Comparison of ENCODE assay signal across 16 mouse cellular contexts in genomic region chr16:23181487-23181886, GRCm38 (mm10). TPM values are rescaled to one million over a fixed set of nuclear protein-coding genes. Genes with fewer than 3 reads are reported as not detected.
DNase-seq lines count a peak whose midpoint lies in the region; TF ChIP-seq lines count a peak whose summit lies in the region.
"Had no signal": no experiment of that assay in that cellular context is flagged by ENCODE, and none has a peak within 500 bp of the region (broad histone marks: within the 10 kb centered on the region; RNA-seq: fewer than 3 reads in every experiment).

No protein-coding gene starts in this region.

- no peak for TF ChIP-seq POLR2A in bone marrow, adult 2 months (IDR thresholded peaks at IDR 0.05; ENCODE audit: borderline replicate concordance, control insufficient read depth, low read depth, low read length)

- peak overlapping the region; percentile 74; the same call in 1 of the 2 replicates for H3K27ac ChIP-seq in bone marrow, adult 2 months (ENCODE audit: control insufficient read depth, insufficient read depth, low read depth, low read length, poor library complexity)
- H3K27ac ChIP-seq: hindbrain, embryonic 15.5 days; kidney, postnatal 0 days; midbrain, embryonic 13.5 days; neural tube, embryonic 15.5 days had no signal

- H3K36me3 ChIP-seq in megakaryocyte, embryonic 14.5 days (replicated peaks; ENCODE audit: low read length), result no peaks in the 10 kb centered on the region
- H3K36me3 ChIP-seq: hindbrain, embryonic 15.5 days; midbrain, embryonic 13.5 days; neural tube, embryonic 15.5 days had no signal

- peaks cover 13% of the 10 kb centered on the region for H3K27me3 ChIP-seq in megakaryocyte, embryonic 14.5 days (replicated peaks)
- H3K27me3 ChIP-seq: hindbrain, embryonic 15.5 days; midbrain, embryonic 13.5 days; neural tube, embryonic 15.5 days had no signal

- H3K4me3 ChIP-seq in bone marrow, adult 2 months (replicated peaks; ENCODE audit: control insufficient read depth, low read depth, low read length), result no peak overlapping the region
- peak overlapping the region; percentile 59 for H3K4me3 ChIP-seq in megakaryocyte, embryonic 14.5 days (replicated peaks)
- H3K4me3 ChIP-seq: hindbrain, embryonic 15.5 days; midbrain, embryonic 13.5 days; neural tube, embryonic 15.5 days had no signal

- peaks cover 5% of the 10 kb centered on the region for H3K4me1 ChIP-seq in bone marrow, adult 2 months (ENCODE audit: control insufficient read depth, insufficient read depth, low read length)
- peaks cover 21% of the 10 kb centered on the region for H3K4me1 ChIP-seq in megakaryocyte, embryonic 14.5 days
- H3K4me1 ChIP-seq: hindbrain, embryonic 15.5 days; midbrain, embryonic 13.5 days; neural tube, embryonic 15.5 days had no signal

- WGBS in bone marrow, adult 2 months, result 3% methylated on average over 3 of the region's 3 CpGs

- peak; percentile 54 for DNase-seq in spleen, postnatal 36 days (ENCODE audit: low spot score in 2 of 2)
- DNase-seq in spleen, postnatal 4 days (ENCODE audit: low spot score in 2 of 2), result no peak
- DNase-seq in thymus, postnatal 36 days, result peak; percentile 27 to 53
- no peak for DNase-seq in lung, adult 18-20 months
- DNase-seq in cerebellum, postnatal 14 days, result no peak
- DNase-seq: cerebellum, adult 9-10 months; lung, embryonic 14.5 days; right cerebral cortex, adult 18-20 months had no signal

- no peaks in the 10 kb centered on the region; the same call in 1 of the 2 replicates for H3K9me3 ChIP-seq in megakaryocyte, embryonic 14.5 days
- H3K9me3 ChIP-seq: hindbrain, embryonic 15.5 days; midbrain, embryonic 13.5 days; neural tube, embryonic 15.5 days had no signal

- no peak for TF ChIP-seq CTCF in bone marrow, adult 2 months (IDR thresholded peaks at IDR 0.05; ENCODE audit: control insufficient read depth, insufficient read depth, low read length)

RNA-seq across cellular contexts. Expression of gene Adipoq, which starts 35.2 kb away (rescaled TPM):
- polyA plus RNA-seq in bone marrow, adult 2 months (2011; ENCODE audit: insufficient read depth, insufficient read length, low replicate concordance, missing spikeins), result 32.3 and 39.5 TPM in 2 replicates
- not detected in 2 replicates for polyA plus RNA-seq in megakaryocyte, embryonic 14.5 days (2012; ENCODE audit: insufficient read depth, low replicate concordance)
- polyA plus RNA-seq: embryonic facial prominence, embryonic 11.5 days; hindbrain, embryonic 15.5 days; limb, embryonic 11.5 days; lung, embryonic 14.5 days had no signal

RNA-seq across cellular contexts. Expression of gene St6gal1, which starts 43.1 kb away (rescaled TPM):
- polyA plus RNA-seq in bone marrow, adult 2 months (2011; ENCODE audit: insufficient read depth, insufficient read length, low replicate concordance, missing spikeins), result 3.6 and 8.7 TPM in 2 replicates
- not detected in 2 replicates for polyA plus RNA-seq in megakaryocyte, embryonic 14.5 days (2012; ENCODE audit: insufficient read depth, low replicate concordance)

RNA-seq across cellular contexts. Expression of gene Rfc4, which starts 54.0 kb away (rescaled TPM):
- polyA plus RNA-seq in bone marrow, adult 2 months (2011; ENCODE audit: insufficient read depth, insufficient read length, low replicate concordance, missing spikeins), result 35.1 and 55.1 TPM in 2 replicates
- polyA plus RNA-seq in megakaryocyte, embryonic 14.5 days (2012; ENCODE audit: insufficient read depth, low replicate concordance), result 26.5 TPM in 1 of 2 replicates, not detected in the other

Comparison
In these comparisons a context has a peak if more than half of its experiments do, and no peak if none do; other contexts are left out.
1. DNase-seq: peak in spleen, postnatal 36 days (2 of 2) and thymus, postnatal 36 days (2 of 2); none in spleen, postnatal 4 days (0 of 2), lung, adult 18-20 months (0 of 2) and cerebellum, postnatal 14 days (0 of 2).
2. RNA of gene Adipoq, which starts 35.2 kb away (polyA plus RNA-seq): 32.3 to 39.5 TPM in bone marrow, adult 2 months; not detected in megakaryocyte, embryonic 14.5 days; every median in the first group is over 10 times any median in the second.